9 mouse cellular contexts compared by ENCODE assay signal in genomic region chr4:57783391-57783770, GRCm38 (mm10).
DNase-seq lines count a peak whose midpoint lies in the region; ATAC-seq and TF ChIP-seq lines count a peak whose summit lies in the region.
"Had no signal": no experiment of that assay in that cellular context is flagged by ENCODE, and none has a peak within 500 bp of the region (broad histone marks: within the 10 kb centered on the region; RNA-seq: fewer than 3 reads in every experiment).

No protein-coding gene starts in this region.

- WGBS in heart, adult 2 months = 39% methylated on average over 9 of the region's 9 CpGs
- 26% methylated on average over 9 of the region's 9 CpGs for WGBS in hindbrain, embryonic 14.5 days
- WGBS in midbrain, embryonic 16.5 days = 32% methylated on average over 9 of the region's 9 CpGs

- H3K4me3 ChIP-seq in heart, adult 2 months = peak overlapping the region; percentile 69
- H3K4me3 ChIP-seq in hindbrain, embryonic 14.5 days (replicated peaks; ENCODE audit: low read length) = peak overlapping the region; percentile 39
- H3K4me3 ChIP-seq in midbrain, embryonic 16.5 days (ENCODE audit: low read depth, low read length) = peak overlapping the region; percentile 53

- ATAC-seq in hindbrain, embryonic 14.5 days (ENCODE audit: low FRiP score) = no peak
- no peak for ATAC-seq in midbrain, embryonic 16.5 days

- peaks cover 9% of the 10 kb centered on the region for H3K36me3 ChIP-seq in heart, adult 2 months (ENCODE audit: control insufficient read depth, insufficient read depth, low read length)
- no peaks in the 10 kb centered on the region for H3K36me3 ChIP-seq in hindbrain, embryonic 14.5 days (replicated peaks; ENCODE audit: control insufficient read depth, insufficient read depth)
- no peaks in the 10 kb centered on the region for H3K36me3 ChIP-seq in midbrain, embryonic 16.5 days (ENCODE audit: control insufficient read depth, insufficient read depth, low read length)

- H3K9ac ChIP-seq in heart, adult 2 months (ENCODE audit: low read depth, low read length) = peak overlapping the region; percentile 88
- H3K9ac ChIP-seq in hindbrain, embryonic 14.5 days = peak overlapping the region; percentile 54
- H3K9ac ChIP-seq in midbrain, embryonic 16.5 days (ENCODE audit: low read depth, low read length) = no peak overlapping the region; the same call in 1 of the 2 replicates

- H3K4me2 ChIP-seq in hindbrain, embryonic 14.5 days (replicated peaks) = peak overlapping the region; percentile 66
- peak overlapping the region; percentile 90 for H3K4me2 ChIP-seq in midbrain, embryonic 16.5 days (ENCODE audit: low read length)

- intact Hi-C loops in heart, adult 2 months (cut with DNase I) = loop anchor here (2.0 to 5.0 kb wide), 4 partner anchors 63 to 111 kb away; no protein-coding TSS in a partner anchor

- no peak for DNase-seq in heart, adult 2 months
- no peak for DNase-seq in heart, postnatal 4 days
- DNase-seq in Muller cell, postnatal 12 days (ENCODE audit: inconsistent ontology term) = peak; percentile 30
- no peak for DNase-seq in hindbrain, embryonic 14.5 days (ENCODE audit: low spot score)
- DNase-seq in adrenal gland, postnatal 25 days = no peak
- no peak for DNase-seq in yolk sac, embryonic 10.5 days (ENCODE audit: low spot score)
- DNase-seq in urinary bladder, postnatal 4 days (ENCODE audit: low spot score in 2 of 2) = no peak
- DNase-seq: cerebellum, adult 9-10 months had no signal

- peak overlapping the region; percentile 85 for H3K27ac ChIP-seq in heart, adult 2 months
- no peak overlapping the region for H3K27ac ChIP-seq in hindbrain, embryonic 14.5 days
- no peak overlapping the region for H3K27ac ChIP-seq in midbrain, embryonic 16.5 days (ENCODE audit: low read length)

- no peaks in the 10 kb centered on the region for H3K9me3 ChIP-seq in hindbrain, embryonic 14.5 days (ENCODE audit: control insufficient read depth, low read length)
- no peaks in the 10 kb centered on the region for H3K9me3 ChIP-seq in midbrain, embryonic 16.5 days (replicated peaks; ENCODE audit: control insufficient read depth, low read length, poor library complexity, severe bottlenecking)

- no peaks in the 10 kb centered on the region for H3K27me3 ChIP-seq in heart, adult 2 months (ENCODE audit: control insufficient read depth, insufficient read depth, low read length)
- H3K27me3 ChIP-seq in hindbrain, embryonic 14.5 days (ENCODE audit: control insufficient read depth, insufficient read depth, low read length) = no peaks in the 10 kb centered on the region
- peaks cover 3% of the 10 kb centered on the region; the same call in 1 of the 2 replicates for H3K27me3 ChIP-seq in midbrain, embryonic 16.5 days (ENCODE audit: control insufficient read depth, insufficient read depth, low read depth, low read length)

- no peak for TF ChIP-seq EP300 in heart, adult 2 months (IDR thresholded peaks at IDR 0.05; ENCODE audit: insufficient read depth, low read depth, low read length)

- H3K4me1 ChIP-seq in heart, adult 2 months (ENCODE audit: control insufficient read depth, insufficient read depth, low read length) = peaks cover 12% of the 10 kb centered on the region
- H3K4me1 ChIP-seq in hindbrain, embryonic 14.5 days (replicated peaks; ENCODE audit: control insufficient read depth, insufficient read depth, low read length) = peaks cover 25% of the 10 kb centered on the region
- H3K4me1 ChIP-seq in midbrain, embryonic 16.5 days (ENCODE audit: control insufficient read depth, insufficient read depth, low read length) = peaks cover 20% of the 10 kb centered on the region

- peaks cover 2% of the 10 kb centered on the region for H3K79me2 ChIP-seq in heart, adult 2 months (replicated peaks; ENCODE audit: control insufficient read depth, insufficient read depth, low read length)

- no peak for TF ChIP-seq CTCF in heart, adult 2 months (IDR thresholded peaks at IDR 0.05)

- no peak for TF ChIP-seq POLR2A in heart, adult 2 months (IDR thresholded peaks at IDR 0.05; ENCODE audit: insufficient read depth, low read depth, low read length)
